Mouse (Mus musculus) left cerebral cortex, adult 18-20 months (tissue): ENCODE results near the gene Shmt1. TPM values are rescaled to one million over a fixed set of nuclear protein-coding genes. Genes with fewer than 3 reads are reported as not detected.

Experiments
- DNase-seq, 2 experiments: peaks; one replicate each; pipeline ENCODE4 v3.0.0; 2021 to 2022; ENCODE audit warnings: low spot score in 2 of 2, mixed read lengths in 1 of 2
- total RNA-seq, 2 experiments: library from RNA; stranded (reverse); gene quantifications; 2 replicates each; pipeline ENCODE4 v1.2.3; 2021

Shmt1 gene
- total RNA-seq, 2 experiments from 2014 or later: 1.7 to 3.7 TPM

DNA sequence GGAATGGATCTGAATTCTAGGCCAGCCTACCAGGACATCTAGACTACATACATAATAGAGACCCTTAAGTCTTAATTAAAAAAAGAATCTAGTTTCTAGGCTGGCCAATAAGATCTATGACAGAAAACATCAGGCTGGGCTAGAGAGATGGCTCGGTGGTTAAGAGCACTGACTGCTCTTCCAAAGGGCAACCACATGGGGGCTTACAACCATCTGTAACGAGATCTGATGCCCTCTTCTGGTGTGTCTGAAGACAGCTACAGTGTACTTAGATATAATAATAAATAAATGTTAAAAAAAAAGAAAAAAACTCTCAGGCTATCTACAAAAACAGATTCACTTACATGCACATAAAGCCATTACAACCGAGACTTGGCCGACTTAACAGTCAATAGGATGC, 11.5 kb downstream of the Shmt1 start:
- DNase-seq: no peak

- DNase-seq: no peak
These were observed 15.2 kb downstream of the Shmt1 start for GRCm38 (mm10) chr11:60796342-60796741.

DNA sequence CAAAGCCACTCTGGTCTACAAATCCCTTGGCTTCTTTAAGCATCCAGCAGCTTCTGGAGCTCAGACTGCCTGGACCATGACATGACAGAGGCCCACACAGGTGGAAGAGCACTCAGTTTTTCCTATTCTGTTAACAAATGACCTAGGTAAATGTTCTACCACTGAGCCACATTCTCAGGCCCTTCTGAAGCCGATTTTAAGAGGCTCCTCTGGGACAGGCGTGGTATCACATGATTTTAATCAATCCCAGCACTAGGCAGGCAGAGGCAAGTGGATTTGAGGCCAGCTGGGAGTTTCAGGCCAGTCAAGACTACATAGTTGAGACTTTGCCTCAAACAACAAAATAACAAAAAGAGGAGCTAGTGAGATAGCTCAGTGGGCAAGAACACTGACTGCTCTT, 21.0 kb downstream of the Shmt1 start:
- no peak for DNase-seq

GRCm38 (mm10) chr11:60787595-60787994, 23.9 kb downstream of the Shmt1 start:
- no peak for DNase-seq

DNA sequence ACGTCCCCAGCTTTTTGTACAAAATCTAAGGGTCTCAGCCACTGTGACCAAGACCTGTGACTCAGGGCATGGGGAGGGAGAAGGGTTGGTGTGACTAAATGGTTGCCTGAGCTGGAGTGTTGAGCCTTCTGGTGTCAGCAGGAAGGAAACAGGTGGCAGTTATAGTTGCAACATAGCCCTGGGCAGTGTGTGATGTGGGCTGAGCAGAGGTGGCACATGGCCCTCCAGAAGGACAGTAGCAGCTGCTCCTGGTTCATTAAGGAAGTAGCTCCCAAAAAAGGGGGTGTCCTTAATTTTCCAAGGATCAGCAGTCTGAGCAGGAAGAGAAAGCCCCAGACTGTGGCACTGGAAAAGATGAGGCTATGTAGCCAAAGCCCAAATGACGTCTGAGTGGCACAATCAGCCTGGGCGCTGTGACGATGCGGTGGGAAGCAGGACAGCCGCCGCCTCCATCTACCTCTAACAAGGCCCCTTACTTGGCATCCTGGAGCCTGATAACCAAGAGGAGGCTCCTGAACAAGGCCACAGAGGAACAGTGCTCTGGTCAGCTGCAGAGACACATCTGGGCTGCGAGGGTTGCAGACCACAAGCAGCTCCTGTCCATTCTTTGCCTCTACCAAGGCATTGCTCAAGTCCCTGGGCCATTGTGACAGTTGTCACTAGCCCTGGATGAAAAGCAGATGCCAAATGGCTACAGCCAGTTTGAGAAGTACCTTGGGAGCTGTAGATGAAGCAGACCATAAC, 27.2 kb downstream of the Shmt1 start:
- DNase-seq: no peak

GRCm38 (mm10) chr11:60779673-60780189, 31.8 kb downstream of the Shmt1 start:
- no peak for DNase-seq

- no peak for DNase-seq
These were observed 33.6 kb downstream of the Shmt1 start for GRCm38 (mm10) chr11:60777801-60778370.

GRCm38 (mm10) chr11:60776829-60777740, 34.4 kb downstream of the Shmt1 start, which contains the start of the genes Top3a and Smcr8:
TSS of gene Top3a (minus strand) at chr11:60777365.
TSS of gene Smcr8 (plus strand) at chr11:60777524.
- peak; percentile 76 to 86 for DNase-seq

- DNase-seq: no peak
These were observed 35.2 kb downstream of the Shmt1 start for GRCm38 (mm10) chr11:60776107-60776828.

DNA sequence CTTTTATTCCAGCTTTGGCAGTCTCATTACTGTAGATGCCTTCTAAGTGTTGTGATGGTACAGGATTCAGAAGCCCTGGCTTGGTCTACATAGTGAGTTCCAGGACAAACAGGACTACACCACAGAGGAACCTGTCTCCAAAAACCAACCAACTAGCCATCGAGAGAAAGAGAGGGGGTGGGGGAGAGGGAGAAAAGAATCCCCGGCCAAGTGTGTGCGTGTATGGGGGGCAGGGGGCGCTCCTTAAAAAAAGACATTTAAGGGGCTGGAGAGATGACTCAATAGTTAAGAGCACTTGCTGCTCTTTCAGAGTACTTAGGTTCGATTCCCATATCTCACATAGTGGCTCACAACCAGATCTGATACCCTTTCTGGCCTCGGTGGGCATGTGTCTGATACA, 35.9 kb downstream of the Shmt1 start:
- DNase-seq: no peak

- no peak for DNase-seq
These were observed 36.7 kb downstream of the Shmt1 start for GRCm38 (mm10) chr11:60774841-60775240.

DNA sequence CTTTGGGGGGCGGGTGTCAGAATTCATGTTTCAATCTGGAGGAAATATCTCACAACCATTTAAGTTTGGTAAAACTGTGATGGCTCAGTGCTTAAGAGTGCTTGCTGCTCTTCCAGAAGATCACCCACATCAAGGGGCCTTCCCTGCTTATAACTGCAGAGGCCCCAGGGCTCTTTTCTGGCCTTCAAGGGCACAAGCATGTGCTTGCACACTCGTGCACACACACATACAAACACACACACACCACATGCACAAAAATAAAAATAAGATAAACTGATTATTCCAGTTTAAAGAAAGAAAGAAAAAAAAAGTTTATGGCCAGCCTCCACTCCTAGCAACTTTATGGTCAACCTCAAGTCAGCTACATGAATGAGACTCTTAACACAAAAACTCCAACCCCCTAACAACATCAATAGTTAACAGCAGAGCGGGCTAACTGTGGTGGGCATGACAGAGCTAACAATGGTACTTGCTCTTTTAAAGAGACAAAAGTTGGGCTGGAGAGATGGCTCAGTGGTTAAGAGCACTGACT, 37.3 kb downstream of the Shmt1 start:
- no peak for DNase-seq

- DNase-seq: no peak
These were observed 39.4 kb downstream of the Shmt1 start for GRCm38 (mm10) chr11:60772161-60772560.

DNA sequence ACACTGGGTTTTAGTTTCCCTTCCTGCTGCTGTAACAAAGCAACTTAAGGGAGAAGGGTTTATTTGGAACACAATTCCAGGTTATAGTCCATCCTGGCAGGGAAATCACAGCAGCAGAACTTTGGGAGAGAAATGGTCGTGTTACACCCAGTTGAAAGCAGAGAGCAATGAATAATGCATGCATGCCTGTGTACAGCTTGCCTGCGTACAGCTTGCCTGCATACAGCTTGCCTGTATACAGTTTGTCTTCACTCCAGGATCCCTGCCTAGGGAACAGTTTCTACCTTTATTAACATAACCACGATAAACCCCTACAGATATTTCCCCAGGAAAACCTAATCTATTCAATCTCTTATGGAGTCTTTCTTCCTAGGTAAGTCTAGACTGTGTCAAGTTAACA, 40.7 kb downstream of the Shmt1 start:
- DNase-seq: no peak

- no peak for DNase-seq
These were observed 42.2 kb downstream of the Shmt1 start for GRCm38 (mm10) chr11:60769322-60769721.

DNA sequence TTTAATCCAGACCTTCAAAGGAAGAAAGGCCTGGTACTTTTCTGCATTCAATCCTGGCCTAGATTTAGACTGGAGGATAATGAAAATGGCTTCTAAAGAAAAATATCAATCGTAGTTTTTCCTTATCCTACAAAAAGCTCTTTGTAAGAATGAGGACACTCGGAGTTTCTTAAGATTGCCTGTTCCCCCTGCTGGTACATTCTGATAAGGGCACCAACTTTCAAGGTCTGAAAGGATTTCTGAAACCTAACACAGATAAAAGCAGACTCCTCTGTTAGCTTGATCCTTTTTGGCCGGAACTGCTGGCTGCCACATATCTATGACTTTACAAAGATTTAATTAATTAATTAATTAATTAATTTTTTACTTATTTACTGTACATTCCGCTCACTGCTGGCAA, 44.5 kb downstream of the Shmt1 start:
- no peak for DNase-seq

- DNase-seq: no peak
These were observed 49.8 kb downstream of the Shmt1 start for GRCm38 (mm10) chr11:60761681-60762080.

DNA sequence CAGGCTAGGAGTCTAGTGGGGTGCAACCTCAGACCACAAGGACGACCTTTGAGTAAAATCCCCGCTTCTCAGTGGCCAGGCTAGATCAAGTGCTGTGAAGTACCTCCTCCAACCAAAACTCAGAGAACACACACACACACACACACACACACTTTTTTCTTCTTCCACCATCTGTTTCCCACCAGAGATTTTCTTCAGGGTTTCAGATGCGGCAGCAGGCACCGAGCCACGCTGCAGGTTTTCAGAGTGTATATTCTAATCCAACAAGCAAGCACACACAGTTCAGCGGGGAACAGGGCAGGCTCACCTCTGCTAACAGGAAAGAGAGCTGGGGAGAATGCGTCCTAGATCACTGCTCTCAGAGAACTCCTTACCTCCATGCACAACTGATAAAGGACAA, 55.9 kb downstream of the Shmt1 start:
- DNase-seq: no peak

DNA sequence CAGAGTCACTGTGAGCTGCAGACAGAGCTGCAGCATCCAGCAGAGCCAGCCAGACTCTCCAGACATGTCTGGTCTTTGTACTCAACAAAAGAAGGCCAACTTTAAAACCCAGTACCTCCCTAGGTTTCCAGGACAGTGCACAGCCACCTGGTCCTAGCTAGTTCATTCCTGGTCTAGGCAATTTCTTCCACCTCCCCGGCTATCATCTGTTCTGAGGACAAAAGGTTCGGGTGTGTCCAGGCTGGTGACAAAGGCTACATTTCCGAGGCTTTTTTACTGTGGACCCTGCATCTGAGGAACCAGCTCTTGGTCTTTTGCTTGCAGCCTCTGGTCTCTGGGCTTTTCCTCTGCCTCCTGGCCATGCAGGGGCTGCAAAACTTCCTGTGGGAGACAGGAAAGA, 71.2 kb downstream of the Shmt1 start:
- no peak for DNase-seq
